Mouse (Mus musculus): Measurements from ENCODE around the gene BC049730.

The BC049730 gene

DNA sequence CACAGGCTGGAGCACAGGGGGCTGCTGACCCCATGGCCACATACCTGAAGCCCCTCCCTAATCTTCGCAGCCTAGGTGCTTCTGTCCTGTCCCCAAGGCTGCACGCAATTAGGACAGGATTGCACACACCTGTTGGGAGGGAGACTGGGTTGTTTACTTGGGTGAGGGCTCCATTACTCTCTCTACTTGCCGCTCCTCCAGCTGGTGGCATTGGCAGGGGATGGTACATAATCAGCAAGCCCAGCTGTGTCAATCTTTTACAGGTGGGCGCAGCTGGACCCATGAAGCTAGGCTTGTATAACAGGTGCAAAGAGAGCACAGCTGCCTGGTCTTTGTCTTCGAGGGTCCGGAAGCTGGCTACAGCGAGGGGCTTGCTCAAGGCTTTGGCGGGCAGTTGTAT, 53.5 kb downstream of the BC049730 start:
- DNase-seq (ENCODE audit: low spot score), result no peak
